Mouse (Mus musculus): ENCODE results near the gene Micu1.
A peak's percentile ranks its signal among the peaks of the same experiment; 100 is the strongest.

The Micu1 gene

DNA sequence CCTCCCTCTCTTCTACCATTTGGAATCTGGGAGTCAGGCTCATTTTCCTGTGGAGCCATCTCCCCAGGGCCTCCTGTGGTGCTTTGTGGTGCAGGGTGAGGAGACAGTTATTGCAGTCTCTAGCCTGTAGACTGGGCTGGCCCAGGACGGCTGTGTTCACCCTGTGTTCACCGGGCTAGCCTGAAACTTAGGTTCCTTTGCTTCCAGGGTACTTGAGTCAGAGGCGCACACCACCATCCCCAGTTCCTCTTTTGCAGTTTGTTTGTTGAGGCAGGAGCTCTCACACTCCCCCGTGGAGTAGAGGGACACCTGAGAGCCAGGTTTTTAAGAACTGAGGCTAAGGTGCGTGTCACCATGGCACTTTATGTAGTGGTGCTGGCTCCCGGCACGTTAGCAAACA lies 187.1 kb downstream of the Micu1 start:
- no peak for DNase-seq

DNA sequence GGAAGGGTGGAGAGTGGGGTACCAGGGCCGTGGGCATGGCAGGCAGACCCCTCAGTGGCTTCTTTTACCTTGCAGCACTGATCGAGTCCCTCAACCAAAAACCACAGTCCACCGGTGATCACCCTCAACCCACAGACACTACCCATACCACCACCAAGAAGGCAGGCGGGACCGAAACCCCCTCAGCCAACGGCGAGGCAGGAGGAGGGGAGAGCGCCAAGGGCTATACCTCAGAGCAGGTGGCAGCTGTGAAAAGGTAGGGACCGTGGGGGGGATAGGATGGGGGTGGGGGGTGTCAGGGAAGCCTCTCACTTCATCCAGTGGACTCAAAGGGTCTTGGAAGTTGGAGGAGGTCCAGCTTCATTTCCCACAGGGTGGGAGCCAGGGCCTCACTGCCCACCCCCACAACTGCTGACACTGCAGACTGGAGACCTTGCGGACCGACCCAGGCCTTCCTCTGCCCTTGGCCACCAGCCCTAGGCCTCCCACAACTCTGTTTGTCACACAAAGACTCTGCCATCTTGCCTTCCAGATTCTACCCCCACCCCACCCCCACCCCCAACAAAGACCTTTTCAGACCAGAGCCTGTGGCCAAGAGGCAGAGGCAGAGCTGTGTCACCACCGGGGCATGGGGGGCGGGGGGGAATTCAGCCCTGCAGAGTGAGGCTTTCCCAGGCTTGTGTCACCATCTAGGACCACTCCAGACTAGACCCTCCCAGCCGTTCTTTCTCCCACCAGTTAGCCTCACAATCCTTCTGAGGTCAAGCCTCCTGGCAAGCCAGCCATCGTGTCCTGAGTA lies 187.9 kb downstream of the Micu1 start:
- no peak for DNase-seq

DNA sequence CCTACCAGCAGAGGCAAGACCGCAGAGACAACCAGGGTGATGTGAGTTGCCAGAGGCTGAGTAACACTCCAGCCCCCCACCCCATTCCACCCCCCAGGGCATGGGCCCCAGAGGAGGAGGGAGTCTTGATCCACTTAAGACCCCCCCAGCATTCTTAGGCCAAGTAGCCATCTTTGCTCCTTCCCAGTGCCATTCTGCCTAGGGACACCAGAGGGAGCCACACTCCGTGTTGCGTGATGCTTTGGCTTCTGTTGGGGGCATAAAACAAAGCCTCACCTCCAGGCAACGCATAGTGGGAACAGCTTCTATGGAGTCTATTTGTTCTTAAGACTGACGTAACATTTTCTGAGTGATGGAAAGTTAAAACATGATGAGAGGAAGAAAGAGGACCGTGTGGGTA lies 190.7 kb downstream of the Micu1 start:
- peak; percentile 81 to 86 for DNase-seq

DNA sequence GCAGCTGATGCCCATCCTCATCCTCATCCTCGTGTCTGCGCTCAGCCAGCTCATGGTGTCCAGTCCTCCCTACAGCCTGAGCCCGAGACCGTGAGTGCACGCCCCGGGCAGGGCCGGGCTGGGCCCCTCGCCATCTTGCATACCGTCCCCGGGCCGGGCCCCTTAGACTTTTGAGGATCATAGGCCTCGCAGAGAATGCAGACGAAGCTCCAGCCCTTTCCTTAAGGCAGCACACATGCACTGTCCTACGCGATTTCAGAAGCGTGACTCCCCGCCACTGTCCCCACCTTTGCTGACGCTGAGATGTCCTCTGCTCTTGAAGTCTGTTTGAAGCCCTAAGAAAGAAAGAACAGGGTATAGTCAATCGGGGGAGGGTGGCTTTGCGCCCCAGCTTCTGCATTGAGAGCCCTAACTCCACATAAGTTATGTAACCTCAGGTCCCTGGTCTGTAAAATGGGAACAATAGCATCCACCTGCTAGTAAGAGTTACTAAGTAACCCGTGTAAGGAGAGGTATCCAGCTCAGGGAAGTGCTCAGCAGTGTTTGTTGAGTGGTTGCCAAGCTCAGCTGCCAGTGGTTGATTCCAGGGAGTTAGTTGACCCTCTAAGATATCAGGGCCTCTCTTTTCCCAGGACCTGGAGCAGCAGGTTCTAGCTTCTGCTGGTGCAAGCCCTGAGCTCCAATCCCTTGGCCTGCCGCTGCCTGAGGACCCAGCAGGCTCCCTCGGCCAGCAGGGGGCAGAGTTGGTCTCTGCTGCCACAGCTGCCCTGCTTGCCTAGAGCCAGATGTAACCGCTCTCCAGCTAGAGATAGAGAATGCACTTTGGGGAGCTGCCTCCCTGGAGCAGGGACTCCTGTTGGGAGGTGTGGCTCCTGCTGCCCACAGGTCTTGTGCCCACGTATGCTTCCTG lies 192.2 kb downstream of the Micu1 start:
- peak; percentile 69 to 82 for DNase-seq

DNA sequence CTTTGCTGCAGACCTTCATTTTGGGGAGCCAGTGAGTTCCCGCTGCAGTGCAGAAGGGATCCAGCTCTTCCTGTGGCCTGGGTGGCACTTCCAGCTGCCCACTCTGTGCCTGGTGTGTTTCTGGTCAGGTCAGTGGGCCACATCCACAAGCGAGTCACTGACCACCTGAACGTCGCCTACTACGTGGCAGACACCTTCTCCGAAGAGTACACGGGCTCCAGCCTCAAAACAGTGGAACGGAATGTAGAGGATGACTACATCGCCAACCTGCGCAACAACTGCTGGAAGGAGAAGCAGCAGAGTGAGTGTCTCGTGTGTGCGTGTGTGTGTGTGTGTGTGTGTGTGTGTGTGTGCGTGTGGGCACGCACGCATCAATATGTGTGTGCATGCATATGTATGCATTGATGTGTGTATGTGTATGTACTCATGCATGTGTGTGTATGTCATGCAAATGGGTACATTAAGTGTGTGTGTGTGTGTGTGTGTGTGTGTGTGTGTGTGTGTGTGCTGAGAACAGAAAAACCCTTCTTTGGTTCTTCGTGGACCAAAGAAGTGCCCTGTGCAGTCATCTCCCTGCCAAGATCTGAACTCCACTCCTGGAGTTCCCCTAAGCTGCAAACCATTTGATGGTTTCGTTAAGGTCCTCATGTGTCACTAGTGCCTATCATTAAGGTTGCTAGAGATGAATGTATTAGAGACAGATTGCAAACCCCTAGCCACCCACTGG lies 193.3 kb downstream of the Micu1 start:
- DNase-seq = no peak

DNA sequence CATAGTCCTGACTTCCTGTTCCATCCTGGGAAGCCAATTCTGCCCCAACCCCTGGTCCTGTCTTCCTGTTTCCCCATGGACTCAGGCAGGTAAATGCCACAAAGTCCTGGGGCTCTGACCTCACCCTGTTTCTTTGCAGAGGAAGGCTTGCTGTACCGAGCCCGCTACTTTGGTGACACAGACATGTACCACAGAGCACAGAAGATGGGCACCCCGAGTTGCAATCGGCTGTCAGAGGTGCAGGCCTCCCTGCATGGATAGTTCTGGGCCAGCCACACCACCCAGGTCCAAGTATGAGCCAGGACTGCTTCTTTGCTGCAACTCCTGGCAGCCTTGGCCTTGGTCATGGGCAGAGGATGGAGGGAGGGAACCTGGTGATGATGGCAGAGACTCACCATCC lies 193.9 kb downstream of the Micu1 start:
- no peak for DNase-seq

DNA sequence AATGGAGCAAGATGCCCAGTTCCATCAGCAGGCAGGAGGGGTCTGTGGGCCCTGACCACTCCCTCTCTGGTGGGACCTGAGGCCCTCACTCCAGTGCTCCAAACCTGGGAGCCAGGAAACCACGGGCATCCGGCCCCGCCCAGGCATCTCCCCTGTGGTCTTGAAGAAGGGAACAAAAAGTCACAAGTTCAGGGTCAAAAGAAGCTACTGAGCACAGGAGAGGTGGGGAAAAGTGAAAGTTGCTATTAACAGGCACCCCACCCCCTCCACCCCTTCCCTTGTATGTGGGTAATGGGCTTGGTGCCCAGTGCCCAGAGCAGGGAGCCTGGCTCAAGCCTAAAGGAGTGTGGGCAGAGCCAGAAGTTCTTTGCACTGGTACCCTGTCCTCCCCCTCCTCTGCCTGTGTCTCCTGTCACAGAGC lies 194.6 kb downstream of the Micu1 start:
- no peak for DNase-seq

DNA sequence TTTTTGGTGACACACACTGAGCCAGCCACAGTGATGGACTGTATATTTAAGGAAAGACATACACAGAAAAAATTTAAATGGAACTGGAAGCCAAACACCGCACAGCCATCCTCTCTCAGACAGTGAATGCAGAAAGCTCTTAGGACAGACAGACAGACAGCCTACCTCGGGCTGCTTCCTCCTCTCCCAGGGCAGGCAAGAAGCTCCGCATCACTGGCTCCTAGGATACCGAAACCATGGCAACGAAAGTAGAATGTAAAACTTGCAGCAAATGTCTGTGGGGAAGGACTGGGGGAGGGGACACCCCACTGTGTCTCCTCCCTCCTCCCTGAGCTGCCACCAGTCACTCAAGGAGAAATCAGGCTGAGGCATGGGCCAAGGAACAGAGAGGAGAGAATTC lies 195.2 kb downstream of the Micu1 start:
- no peak for DNase-seq

DNA sequence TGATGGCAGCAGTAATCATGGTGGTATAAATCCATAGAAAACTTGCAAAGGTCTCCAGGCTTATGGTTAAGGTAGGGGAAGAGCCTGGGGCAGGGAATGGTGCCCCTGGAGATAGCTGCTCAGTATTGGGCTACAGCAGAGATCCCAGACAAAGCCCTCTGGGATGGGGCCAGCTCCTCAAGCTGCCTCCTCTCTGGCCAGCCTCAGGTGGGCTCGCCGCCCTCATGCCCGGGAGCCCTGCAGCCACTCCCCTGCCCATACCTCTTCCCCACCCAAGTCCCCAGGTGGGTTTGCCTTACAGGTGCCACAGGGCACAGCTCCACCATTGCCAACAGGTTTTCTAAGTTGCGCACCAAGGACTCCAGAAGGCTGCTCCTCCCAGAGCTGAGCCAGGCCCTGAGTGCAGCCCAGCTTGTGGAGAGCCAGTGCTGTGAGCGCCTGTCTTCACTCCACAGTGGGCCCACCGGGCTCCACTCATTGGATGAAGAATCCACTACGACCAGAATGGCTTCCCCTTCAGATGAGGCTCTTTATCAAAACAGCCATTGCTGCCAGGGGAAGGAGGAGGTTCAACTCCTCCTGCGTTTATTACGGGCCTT lies 196.0 kb downstream of the Micu1 start:
- DNase-seq = no peak

DNA sequence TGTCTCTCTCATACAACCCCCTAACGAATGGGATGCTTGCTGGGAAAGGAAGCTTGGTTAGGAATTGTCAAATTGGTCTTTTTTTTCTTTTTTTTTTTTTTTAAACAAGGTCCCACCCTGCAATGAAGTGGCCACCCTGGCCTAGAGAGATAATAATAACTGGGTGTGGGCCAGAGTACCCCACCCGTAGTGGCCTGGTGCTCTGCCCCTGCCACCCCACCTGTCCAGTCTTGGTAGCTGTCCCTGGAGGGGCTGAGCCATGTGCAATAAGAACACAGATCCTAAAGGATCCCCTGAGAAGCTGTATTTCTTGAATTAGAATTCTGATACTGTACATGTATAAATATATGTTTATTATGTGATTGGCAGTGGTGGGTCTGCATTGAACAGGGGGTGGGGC lies 196.7 kb downstream of the Micu1 start:
- no peak for DNase-seq

DNA sequence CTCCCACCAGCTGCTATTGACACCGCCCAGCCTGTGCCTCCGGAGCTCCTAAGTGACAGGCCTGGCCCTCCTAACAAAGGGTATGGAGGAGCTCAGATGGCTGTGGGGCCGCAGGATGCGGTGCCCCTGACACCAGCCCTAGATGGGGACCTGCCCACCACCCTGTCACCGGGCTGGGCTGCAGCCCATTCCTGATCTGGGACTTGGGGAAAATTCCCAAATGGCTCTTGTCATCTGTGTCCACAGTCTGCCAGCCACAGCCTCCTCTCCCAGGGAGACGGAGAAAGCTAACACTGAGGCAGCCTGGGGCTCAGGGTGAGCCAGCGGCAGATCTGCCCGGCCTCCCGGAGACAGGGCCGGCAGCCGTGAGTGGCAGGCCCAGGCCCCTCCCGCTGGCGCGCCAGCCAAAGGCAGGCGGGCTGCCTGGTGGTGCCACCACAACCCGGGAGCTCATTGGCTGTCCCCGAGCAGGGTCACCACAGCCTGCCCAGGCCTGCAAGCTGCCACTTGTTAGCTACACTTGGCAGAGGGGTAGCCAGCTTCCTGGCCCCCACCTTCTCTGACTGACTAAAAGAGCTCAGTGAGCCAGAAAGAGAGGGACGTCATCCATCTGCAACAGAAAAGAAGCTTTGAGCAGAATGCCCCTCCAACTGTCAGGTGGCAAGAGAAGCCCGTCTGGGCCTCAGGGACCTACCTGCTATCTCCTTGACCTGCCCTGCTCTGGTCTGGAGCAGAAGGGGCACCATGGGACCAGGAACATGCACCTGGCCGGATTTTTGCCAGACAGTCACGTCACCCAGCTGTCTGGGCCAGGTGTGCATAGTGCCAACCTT lies 197.3 kb downstream of the Micu1 start:
- peak; percentile 88 to 91 for DNase-seq

DNA sequence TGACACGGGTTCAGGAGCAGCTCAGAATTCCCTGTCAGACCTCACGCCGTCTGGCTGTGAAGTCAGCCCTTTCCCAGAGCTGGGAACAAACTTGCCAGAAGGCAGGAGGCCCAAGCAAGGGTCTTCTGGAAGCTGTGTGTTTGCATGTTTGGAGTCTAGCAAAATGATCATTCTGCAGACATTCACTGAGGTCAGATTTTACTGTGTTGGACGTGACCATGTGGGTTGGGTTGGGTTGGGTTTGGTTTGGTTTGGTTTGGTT lies 197.8 kb downstream of the Micu1 start:
- DNase-seq = no peak

DNA sequence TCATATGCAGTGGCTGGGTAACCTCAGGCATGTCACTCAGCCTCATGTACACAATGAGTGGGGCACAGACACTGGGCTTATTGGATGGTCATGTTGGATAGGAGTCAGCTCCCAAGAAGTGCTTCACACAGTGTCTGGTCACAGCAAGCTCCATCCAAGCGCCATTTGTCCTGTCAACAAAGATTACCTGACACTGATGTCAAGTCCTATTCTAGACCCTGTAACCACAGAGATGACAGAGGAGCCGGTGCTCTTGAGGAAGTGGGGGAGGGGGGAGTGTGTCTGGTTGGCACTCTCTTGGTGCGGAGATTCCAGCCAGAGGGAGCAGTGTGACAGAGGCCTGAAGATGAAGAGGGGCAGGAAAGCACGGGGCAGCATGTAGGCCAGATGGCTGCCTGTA lies 198.7 kb downstream of the Micu1 start:
- DNase-seq = no peak

DNA sequence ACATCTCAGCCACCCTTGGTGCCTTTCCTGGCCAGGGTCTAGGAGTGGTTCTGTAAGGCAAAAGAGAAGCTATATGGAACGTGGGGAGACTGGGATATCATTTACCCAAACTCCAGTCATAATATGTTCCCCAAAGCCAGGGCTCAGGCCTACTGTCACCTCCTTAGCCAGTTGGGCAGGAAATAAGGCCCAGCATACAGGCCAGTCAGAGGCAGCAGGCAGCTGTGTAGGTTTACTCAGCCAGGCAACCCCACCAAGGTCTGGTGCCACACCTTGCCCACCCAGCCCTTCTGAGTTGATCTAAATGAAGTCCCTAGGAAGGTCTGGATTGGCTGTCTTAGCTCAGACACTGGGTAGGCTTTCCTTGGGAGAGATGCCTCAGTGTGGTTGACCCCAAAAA lies 199.2 kb downstream of the Micu1 start:
- DNase-seq = no peak

DNA sequence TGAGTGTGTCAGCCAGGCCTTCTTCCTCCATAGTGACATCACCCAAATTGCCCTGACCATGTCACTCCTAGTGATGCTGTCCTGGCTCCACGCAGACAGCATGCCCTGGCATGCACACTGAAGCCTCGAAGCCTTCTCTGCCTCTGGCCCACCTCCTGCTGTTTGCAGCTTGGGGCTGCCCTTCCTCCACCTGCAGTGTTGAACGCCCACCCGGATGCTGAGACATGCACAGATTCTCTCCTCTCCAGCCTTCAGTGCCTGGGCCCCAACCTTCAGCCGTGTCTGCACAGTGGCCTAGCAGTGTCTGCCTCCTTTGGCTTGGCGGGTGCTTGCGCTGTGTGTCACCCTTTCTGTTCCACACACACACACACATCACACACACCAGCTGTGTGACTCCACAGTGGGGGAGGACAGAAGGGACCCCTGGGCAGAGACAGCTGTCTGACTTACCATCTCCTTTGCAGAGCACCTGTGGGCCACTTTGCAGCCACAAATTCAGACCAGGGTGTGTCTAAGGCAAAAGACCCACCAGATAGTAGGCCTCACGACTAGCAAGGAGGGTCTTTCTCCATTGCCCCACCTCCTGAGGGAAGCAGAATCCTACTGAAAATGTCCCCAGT lies 199.8 kb downstream of the Micu1 start:
- no peak for DNase-seq

DNA sequence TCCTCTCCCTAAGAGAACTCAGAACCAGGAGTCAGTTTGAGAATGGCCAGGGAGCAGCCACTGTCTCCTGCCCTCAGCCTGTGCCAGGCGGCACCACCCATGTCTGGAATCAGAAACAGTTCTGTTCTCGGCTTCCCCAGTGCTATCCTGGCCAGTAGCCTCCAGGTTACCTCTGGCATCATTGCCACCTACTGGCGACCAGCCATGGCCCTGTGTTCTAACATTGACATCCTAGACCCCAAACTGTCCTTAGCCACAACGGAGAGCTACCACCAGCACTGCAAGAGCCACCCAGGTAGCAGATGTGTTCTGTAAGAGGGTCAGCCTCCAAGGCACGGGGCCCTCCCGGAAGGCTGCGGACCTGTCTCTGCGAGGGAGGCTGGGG lies 200.3 kb downstream of the Micu1 start:
- DNase-seq = no peak

DNA sequence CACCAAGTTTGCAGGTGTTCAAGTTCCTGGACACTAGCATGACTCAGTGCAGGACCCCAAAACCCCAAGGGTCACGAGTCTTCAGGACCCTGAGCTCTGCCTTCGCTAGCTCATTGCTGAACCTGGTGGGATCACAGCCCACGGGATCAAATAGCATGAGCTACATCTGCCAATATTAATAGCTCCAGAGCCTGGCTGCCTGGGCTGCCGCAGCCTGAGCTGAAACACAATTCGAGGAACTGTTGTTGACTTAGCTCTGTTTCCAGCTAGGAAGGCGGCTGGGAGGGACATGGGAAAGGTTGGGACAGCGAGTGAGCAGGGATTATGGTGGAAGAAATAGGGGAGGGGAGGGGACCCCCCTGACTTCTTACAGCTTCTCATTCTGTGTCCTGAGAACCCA lies 200.9 kb downstream of the Micu1 start:
- no peak for DNase-seq

DNA sequence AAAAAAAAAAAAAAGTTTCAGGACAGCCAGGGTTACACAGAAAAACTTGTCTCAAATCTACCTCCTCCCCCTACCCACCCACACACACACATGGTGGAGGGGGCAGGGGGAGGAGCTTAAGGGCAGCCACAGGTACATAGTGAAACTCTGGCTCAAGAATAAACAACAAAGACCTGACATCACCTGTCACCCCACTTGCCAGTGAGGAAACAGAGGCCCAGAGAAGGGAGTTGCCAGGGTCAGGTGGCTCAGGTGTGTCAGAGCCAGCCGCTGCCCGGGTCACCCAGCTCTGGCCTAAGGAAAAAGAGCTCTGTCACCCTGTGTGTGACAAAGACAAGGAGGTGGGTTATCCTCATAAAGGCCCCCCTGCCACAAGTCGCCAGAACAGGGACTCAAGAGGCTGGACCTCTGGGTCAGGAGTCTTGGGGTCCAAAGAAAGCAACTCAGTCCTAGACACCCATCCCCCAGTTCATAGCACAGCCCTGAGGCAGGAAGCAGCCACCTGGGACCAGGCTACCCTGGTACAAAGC lies 204.9 kb downstream of the Micu1 start:
- DNase-seq = no peak

DNA sequence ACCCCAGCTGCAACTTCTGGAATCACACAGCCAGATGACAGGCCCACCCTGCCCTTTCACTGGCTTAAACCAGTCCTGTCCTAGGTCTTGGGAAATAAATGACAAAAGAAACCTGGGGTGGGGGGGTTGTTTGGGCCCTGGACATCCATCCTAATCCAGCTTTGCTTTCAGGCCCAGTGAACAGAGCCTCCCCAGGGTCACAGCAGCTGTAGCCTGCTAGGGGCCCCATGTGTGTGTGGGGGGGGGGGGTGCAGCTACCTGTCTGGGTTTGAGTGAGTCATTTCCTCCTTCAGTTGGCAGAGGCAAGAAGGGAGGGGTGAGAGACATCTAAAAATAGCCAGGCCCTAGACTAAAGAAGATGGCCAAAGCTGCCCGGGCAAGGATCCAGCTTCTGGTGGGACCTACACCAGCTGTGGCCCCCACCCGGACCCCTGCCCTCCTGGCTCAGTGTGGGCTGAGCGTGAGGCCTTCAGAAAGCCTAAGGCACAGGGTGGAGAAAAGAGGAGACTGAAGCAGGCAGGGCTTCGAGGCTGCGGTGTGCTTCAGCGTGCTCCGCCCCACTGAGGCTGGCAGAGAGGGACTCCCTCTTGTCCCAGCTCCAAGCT lies 205.5 kb downstream of the Micu1 start:
- peak; percentile 54 to 63 for DNase-seq

DNA sequence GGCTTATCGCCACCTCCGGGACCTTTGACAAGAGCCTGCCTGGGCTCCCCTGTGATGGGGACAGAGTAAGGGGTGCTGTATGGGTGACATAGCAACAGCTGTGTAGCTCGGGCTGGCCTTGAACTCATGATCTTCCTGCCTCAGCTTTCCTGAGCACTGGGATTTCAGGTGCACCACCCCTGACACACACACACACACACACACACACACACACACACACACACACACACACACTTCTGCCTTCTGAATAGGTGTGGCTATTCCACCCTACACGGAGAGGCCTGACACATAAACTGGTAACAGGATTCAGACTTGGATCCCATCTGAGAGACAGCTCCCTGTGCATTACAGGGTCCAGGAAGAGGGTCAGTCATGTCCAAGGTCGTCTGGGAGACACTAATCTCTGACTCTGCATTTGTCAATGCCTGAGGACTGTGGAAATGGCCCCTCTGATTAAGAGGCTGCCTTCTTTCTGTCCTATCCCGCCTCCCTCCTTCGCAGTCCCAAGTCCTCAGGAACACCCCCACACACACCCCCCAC lies 206.6 kb downstream of the Micu1 start:
- DNase-seq = no peak

DNA sequence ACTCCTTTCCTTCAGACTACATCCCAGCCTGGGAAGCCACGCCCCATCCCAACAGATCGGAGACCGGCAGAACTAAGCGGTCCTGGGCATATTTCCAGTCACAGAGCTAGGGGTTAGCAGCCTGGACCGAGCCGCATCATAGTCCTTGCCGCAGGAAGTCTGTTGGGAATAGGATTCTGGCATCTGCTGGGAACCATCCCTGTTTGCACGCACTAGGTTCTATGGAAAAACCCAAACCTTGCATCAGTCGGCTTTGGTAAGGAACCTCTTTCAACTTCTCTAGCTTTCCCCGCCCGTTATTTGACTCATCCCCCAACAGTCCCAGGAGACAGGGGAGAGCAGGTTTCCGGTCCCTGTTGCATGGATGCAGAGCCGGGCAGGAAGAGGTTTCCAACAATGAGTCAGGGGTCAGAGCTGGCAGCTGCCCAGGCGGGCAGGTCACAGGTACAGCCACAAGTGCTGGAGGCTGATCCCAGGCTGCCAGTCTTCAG lies 207.1 kb downstream of the Micu1 start:
- DNase-seq = peak in 1 of 2 experiments; percentile 56
